20 mouse cellular contexts compared by ENCODE assay signal in genomic region chr13:63289687-63290086, GRCm38 (mm10).
A peak's percentile ranks its signal among the peaks of the same experiment; 100 is the strongest.
DNase-seq lines count a peak whose midpoint lies in the region; ATAC-seq and TF ChIP-seq lines count a peak whose summit lies in the region.
"Had no signal": no experiment of that assay in that cellular context is flagged by ENCODE, and none has a peak within 500 bp of the region (broad histone marks: within the 10 kb centered on the region; RNA-seq: fewer than 3 reads in every experiment).

No protein-coding gene starts in this region.

- intact Hi-C loops in gastrocnemius, adult 2 months (cut with DNase I) = loop anchor here (5.0 kb wide), 1 partner anchor 33 kb away; no protein-coding TSS in a partner anchor

- H3K36me3 ChIP-seq in limb, embryonic 12.5 days = peaks cover 76% of the 10 kb centered on the region
- H3K36me3 ChIP-seq: forebrain, embryonic 15.5 days had no signal

- TF ChIP-seq CTCF in gastrocnemius, adult 2 months (IDR thresholded peaks at IDR 0.05) = no peak
- no peak for TF ChIP-seq CTCF in layer of hippocampus, adult 2 months (conservative IDR thresholded peaks at IDR 0.05)

- peak; percentile 53 for DNase-seq in adrenal gland, postnatal 14 days
- DNase-seq in adrenal gland, postnatal 10 days = no peak
- peak; percentile 64 for DNase-seq in gastrocnemius, adult 2 months
- DNase-seq in gastrocnemius, adult 8-10 months (ENCODE audit: low spot score in 2 of 2) = no peak
- no peak for DNase-seq in layer of hippocampus, adult 2 months (ENCODE audit: low spot score in 2 of 2)
- DNase-seq in layer of hippocampus, postnatal 14 days (ENCODE audit: low spot score in 2 of 2) = no peak
- no peak for DNase-seq in adipocyte (ENCODE audit: low spot score)
- DNase-seq: heart, adult 11 months; heart, postnatal 14 days; kidney, adult 9 months; left cerebral cortex, postnatal 4 days; right cerebral cortex, postnatal 25 days had no signal

- peaks cover 87% of the 10 kb centered on the region for H3K4me1 ChIP-seq in limb, embryonic 12.5 days (replicated peaks)

- no peaks in the 10 kb centered on the region for H3K9me3 ChIP-seq in limb, embryonic 12.5 days
- H3K9me3 ChIP-seq: forebrain, embryonic 15.5 days; heart, embryonic 12.5 days; hindbrain, embryonic 12.5 days had no signal

- H3K9ac ChIP-seq in limb, embryonic 12.5 days (replicated peaks) = no peak overlapping the region
- H3K9ac ChIP-seq: forebrain, embryonic 15.5 days; heart, embryonic 12.5 days; hindbrain, embryonic 12.5 days had no signal

- no peak for ATAC-seq in limb, embryonic 12.5 days (ENCODE audit: insufficient number of reproducible peaks, insufficient read depth, low FRiP score, low TSS enrichment, low read depth)
- ATAC-seq: forebrain, embryonic 15.5 days; lung, postnatal 0 days; midbrain, embryonic 16.5 days had no signal

- peak overlapping the region; percentile 75 for H3K27ac ChIP-seq in gastrocnemius, adult 2 months
- peak overlapping the region; percentile 33; the same call in 1 of the 2 replicates for H3K27ac ChIP-seq in layer of hippocampus, adult 2 months
- peak overlapping the region; percentile 50; the same call in 1 of the 2 replicates for H3K27ac ChIP-seq in limb, embryonic 12.5 days
- H3K27ac ChIP-seq: forebrain, embryonic 15.5 days; hindbrain, embryonic 12.5 days; left cerebral cortex, adult 2 months had no signal

- 22% methylated on average over 5 of the region's 5 CpGs for WGBS in limb, embryonic 12.5 days

- H3K4me2 ChIP-seq in limb, embryonic 12.5 days = no peak overlapping the region
- H3K4me2 ChIP-seq: forebrain, embryonic 15.5 days; heart, embryonic 12.5 days; hindbrain, embryonic 12.5 days had no signal

- H3K27me3 ChIP-seq in limb, embryonic 12.5 days = no peaks in the 10 kb centered on the region
- H3K27me3 ChIP-seq: forebrain, embryonic 15.5 days; heart, embryonic 12.5 days had no signal

- no peak overlapping the region; the same call in 1 of the 2 replicates for H3K4me3 ChIP-seq in gastrocnemius, adult 2 months
- H3K4me3 ChIP-seq in layer of hippocampus, adult 2 months = no peak overlapping the region
- H3K4me3 ChIP-seq in limb, embryonic 12.5 days (replicated peaks) = no peak overlapping the region
- H3K4me3 ChIP-seq: erythroblast, embryonic 14.5 days; forebrain, embryonic 15.5 days; heart, embryonic 12.5 days; hindbrain, embryonic 12.5 days; left cerebral cortex, adult 2 months had no signal

Comparison
In these comparisons a context has a peak if more than half of its experiments do, and no peak if none do; other contexts are left out.
1. DNase-seq: peak in adrenal gland, postnatal 14 days (single experiment) and gastrocnemius, adult 2 months (single experiment); none in adrenal gland, postnatal 10 days (single experiment), gastrocnemius, adult 8-10 months (0 of 2), layer of hippocampus, adult 2 months (0 of 2), layer of hippocampus, postnatal 14 days (0 of 2) and adipocyte (single experiment).
2. Peak in every context shown above with its lines, with median percentiles within 50 percentile points of each other: H3K27ac ChIP-seq.